9 mouse cellular contexts compared by ENCODE assay signal in the genomic region with DNA sequence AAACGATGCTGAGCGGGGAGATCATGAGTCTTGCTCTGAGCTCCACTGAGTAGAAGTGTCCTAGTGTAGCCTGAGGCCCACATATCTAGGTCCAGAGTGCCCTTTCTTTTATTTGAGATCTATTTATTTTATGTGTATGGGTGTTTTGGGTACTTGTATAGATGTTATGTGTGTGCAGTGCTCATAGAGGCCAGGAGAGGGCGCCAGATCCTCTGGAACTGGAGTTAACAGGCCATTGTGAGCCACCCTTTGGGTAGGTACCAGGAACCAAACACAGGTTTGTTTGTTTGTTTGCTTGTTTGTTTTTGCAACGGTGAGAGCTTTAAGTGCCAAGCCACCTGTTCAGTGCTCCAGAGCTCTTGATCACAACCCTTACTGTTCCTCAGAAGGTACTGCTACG.
DNase-seq lines count a peak whose midpoint lies in the region; ATAC-seq and TF ChIP-seq lines count a peak whose summit lies in the region.
"Had no signal": no experiment of that assay in that cellular context is flagged by ENCODE, and none has a peak within 500 bp of the region (broad histone marks: within the 10 kb centered on the region; RNA-seq: fewer than 3 reads in every experiment).

No protein-coding gene starts in this region.

- no peak overlapping the region for H3K27ac ChIP-seq in liver, postnatal 0 days (ENCODE audit: low read depth)
- H3K27ac ChIP-seq in thymus, adult 2 months (ENCODE audit: control insufficient read depth, insufficient read depth, low read length), result no peak overlapping the region
- H3K27ac ChIP-seq: liver, embryonic 15.5 days had no signal

- H3K9me3 ChIP-seq in liver, postnatal 0 days (ENCODE audit: low read length), result no peaks in the 10 kb centered on the region; the same call in 1 of the 2 replicates

- H3K9ac ChIP-seq in liver, postnatal 0 days (replicated peaks), result no peak overlapping the region
- H3K9ac ChIP-seq: liver, embryonic 15.5 days had no signal

- H3K4me3 ChIP-seq in liver, postnatal 0 days (ENCODE audit: low read depth, low read length), result no peak overlapping the region
- no peak overlapping the region for H3K4me3 ChIP-seq in thymus, adult 2 months (ENCODE audit: control insufficient read depth, insufficient read depth, low read length)
- H3K4me3 ChIP-seq: liver, embryonic 15.5 days had no signal

- TF ChIP-seq EP300 in liver, postnatal 0 days (IDR thresholded peaks at IDR 0.05; ENCODE audit: low read depth), result no peak

- H3K4me1 ChIP-seq in liver, postnatal 0 days (ENCODE audit: insufficient read depth), result no peaks in the 10 kb centered on the region
- no peaks in the 10 kb centered on the region for H3K4me1 ChIP-seq in thymus, adult 2 months (replicated peaks; ENCODE audit: control insufficient read depth, insufficient read depth, low read length)
- H3K4me1 ChIP-seq: liver, embryonic 15.5 days had no signal

- WGBS in liver, postnatal 0 days (ENCODE audit: insufficient replicate concordance), result 59% methylated on average over 5 of the region's 5 CpGs
- WGBS in thymus, adult 2 months, result 64% methylated on average over 5 of the region's 5 CpGs

- ATAC-seq in liver, postnatal 0 days, result no peak

- H3K4me2 ChIP-seq in liver, postnatal 0 days (ENCODE audit: low read depth, low read length), result no peak overlapping the region
- H3K4me2 ChIP-seq: liver, embryonic 15.5 days had no signal

- peak; percentile 47 for TF ChIP-seq CTCF in liver, postnatal 0 days (IDR thresholded peaks at IDR 0.05; ENCODE audit: low read depth)
- no peak for TF ChIP-seq CTCF in thymus, adult 2 months (IDR thresholded peaks at IDR 0.05; ENCODE audit: borderline replicate concordance, control insufficient read depth, extremely low read depth, insufficient read depth, low read length, poor library complexity)

- H3K36me3 ChIP-seq in liver, postnatal 0 days (replicated peaks; ENCODE audit: insufficient read depth, low read length), result no peaks in the 10 kb centered on the region
- no peaks in the 10 kb centered on the region for H3K36me3 ChIP-seq in thymus, adult 2 months (ENCODE audit: control insufficient read depth, insufficient read depth, low read length)
- H3K36me3 ChIP-seq: liver, embryonic 15.5 days had no signal

- peak; percentile 31 for DNase-seq in gastrocnemius, postnatal 10 days
- DNase-seq in gastrocnemius, postnatal 25 days, result no peak
- no peak for DNase-seq in liver, postnatal 0 days
- DNase-seq in liver (no peak), WW6 (ENCODE audit: low read depth, low spot score) (peak; percentile 24)
- peak; percentile 7 to 60 for DNase-seq in kidney, postnatal 36 days
- DNase-seq in thymus, adult 2 months, result no peak
- DNase-seq in thymus, postnatal 10 days (ENCODE audit: low spot score in 2 of 2), result no peak

- no peaks in the 10 kb centered on the region for H3K27me3 ChIP-seq in liver, postnatal 0 days (ENCODE audit: insufficient read depth, low read length)
- H3K27me3 ChIP-seq in thymus, adult 2 months (ENCODE audit: control insufficient read depth, insufficient read depth, low read length), result no peaks in the 10 kb centered on the region
- H3K27me3 ChIP-seq: liver, embryonic 15.5 days had no signal

- TF ChIP-seq POLR2A in thymus, adult 2 months (IDR thresholded peaks at IDR 0.05; ENCODE audit: control insufficient read depth, extremely low read depth, insufficient read depth, low read length, poor library complexity), result no peak

Comparison
In these comparisons a context has a peak if more than half of its experiments do, and no peak if none do; other contexts are left out.
1. DNase-seq: peak in gastrocnemius, postnatal 10 days (single experiment), WW6 (single experiment) and kidney, postnatal 36 days (2 of 2); none in gastrocnemius, postnatal 25 days (single experiment), liver, postnatal 0 days (single experiment), liver (single experiment), thymus, adult 2 months (single experiment) and thymus, postnatal 10 days (0 of 2).